Mouse (Mus musculus) ES-Bruce4 (cell line): Measurements from ENCODE around the gene Stk24.

ENCODE experiments used
- CTCF ChIP-seq: IDR thresholded peaks from one replicate; pipeline ENCODE4 v1.8.1; 2011; ENCODE audit warnings: low read depth, low read length
- EP300 ChIP-seq: IDR thresholded peaks from 2 replicates; pipeline ENCODE4 v1.6.1; 2011; ENCODE audit warnings: low read depth, low read length; ENCODE audit not compliant: insufficient read depth
- POLR2A ChIP-seq: IDR thresholded peaks from one replicate; pipeline ENCODE4 v1.8.1; 2011; ENCODE audit warnings: low read length; ENCODE audit not compliant: insufficient read depth

- TF ChIP-seq POLR2A: no peak
- no peak for TF ChIP-seq CTCF
- no peak for TF ChIP-seq EP300
These were observed 5.6 kb upstream of the Stk24 start for GRCm38 (mm10) chr14:121385440-121385839.
